ENCODE assay signal across 14 mouse cellular contexts in the genomic region with DNA sequence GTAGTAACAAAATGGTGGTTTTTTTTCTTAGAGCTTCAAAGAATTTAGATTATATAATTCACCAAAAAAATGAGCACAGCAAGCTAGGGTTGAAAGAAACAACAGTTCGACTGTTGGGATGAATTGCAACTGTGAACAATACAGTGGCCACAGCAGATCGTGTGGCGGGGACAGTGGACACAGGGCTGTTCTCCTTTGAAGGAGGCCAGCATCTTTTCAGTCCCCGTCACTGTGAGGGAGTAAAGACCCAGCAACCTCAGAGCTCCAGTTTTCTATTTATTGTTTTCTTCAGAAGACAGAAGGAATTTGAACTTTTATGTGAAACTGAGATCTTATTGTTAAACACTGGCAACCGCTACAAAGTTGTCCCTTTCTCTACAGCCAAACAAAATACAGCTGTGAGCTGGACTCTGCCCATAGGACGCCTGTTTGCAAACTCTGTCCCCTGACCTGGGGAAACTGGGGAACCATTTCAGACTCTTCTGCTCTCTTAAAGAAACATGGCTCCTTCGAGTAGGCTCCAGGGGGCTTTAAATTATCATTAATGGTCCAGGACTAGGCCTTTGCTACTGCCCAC.
A peak's percentile ranks its signal among the peaks of the same experiment; 100 is the strongest.
DNase-seq lines count a peak whose midpoint lies in the region; ATAC-seq and TF ChIP-seq lines count a peak whose summit lies in the region.
"Had no signal": no experiment of that assay in that cellular context is flagged by ENCODE, and none has a peak within 500 bp of the region (broad histone marks: within the 10 kb centered on the region; RNA-seq: fewer than 3 reads in every experiment).

No protein-coding gene starts in this region.

- DNase-seq in heart, adult 9 months (ENCODE audit: low spot score in 2 of 2), result peak; percentile 38 to 47
- no peak for DNase-seq in heart, adult 11 months
- peak; percentile 33 for DNase-seq in lung, postnatal 0 days (ENCODE audit: low spot score)
- DNase-seq in lung, postnatal 14 days, result no peak
- DNase-seq in heart, postnatal 10 days, result peak; percentile 46 to 55
- DNase-seq in cerebellum, postnatal 25 days, result no peak
- DNase-seq: cerebellum, postnatal 14 days; gastrocnemius, postnatal 10 days; layer of hippocampus, postnatal 36 days had no signal

- H3K4me3 ChIP-seq in lung, postnatal 0 days (ENCODE audit: low read depth, low read length), result no peak overlapping the region
- no peak overlapping the region for H3K4me3 ChIP-seq in stomach, embryonic 15.5 days (replicated peaks)
- H3K4me3 ChIP-seq: embryonic facial prominence, embryonic 12.5 days; midbrain, embryonic 15.5 days had no signal

- no peaks in the 10 kb centered on the region for H3K4me1 ChIP-seq in lung, postnatal 0 days (ENCODE audit: insufficient read depth, low read depth, low read length)
- no peaks in the 10 kb centered on the region; the same call in 1 of the 2 replicates for H3K4me1 ChIP-seq in stomach, embryonic 15.5 days
- H3K4me1 ChIP-seq: midbrain, embryonic 15.5 days had no signal

- 39% methylated on average over 7 of the region's 7 CpGs for WGBS in lung, postnatal 0 days
- WGBS in stomach, embryonic 15.5 days, result 35% methylated on average over 7 of the region's 7 CpGs

- no peak for TF ChIP-seq CTCF in lung, postnatal 0 days (IDR thresholded peaks at IDR 0.05)

- ATAC-seq in lung, postnatal 0 days, result 0 out of 2 replicates have a peak, but pooled peaks have one; percentile 5
- ATAC-seq in stomach, embryonic 15.5 days (ENCODE audit: insufficient read depth, low FRiP score, low read depth), result no peak
- no peak for ATAC-seq in activated CD4-positive, CD25-positive, alpha-beta regulatory T cell, adult 4 months
- ATAC-seq: midbrain, embryonic 15.5 days had no signal

- no peaks in the 10 kb centered on the region for H3K9me3 ChIP-seq in lung, postnatal 0 days (ENCODE audit: low read length)
- H3K9me3 ChIP-seq in stomach, embryonic 15.5 days, result no peaks in the 10 kb centered on the region
- H3K9me3 ChIP-seq: embryonic facial prominence, embryonic 12.5 days; midbrain, embryonic 15.5 days had no signal

- intact Hi-C loops in heart, postnatal 10 days (cut with DNase I), result no loop called here

- no peak overlapping the region for H3K9ac ChIP-seq in lung, postnatal 0 days (replicated peaks; ENCODE audit: low read depth)
- H3K9ac ChIP-seq in stomach, embryonic 15.5 days, result no peak overlapping the region
- H3K9ac ChIP-seq: embryonic facial prominence, embryonic 12.5 days; midbrain, embryonic 15.5 days had no signal

- 0 out of 2 replicates have a peak overlapping the region, but pooled peaks have one; percentile 33 for H3K27ac ChIP-seq in lung, postnatal 0 days (ENCODE audit: low read length)
- peak overlapping the region; percentile 41; the same call in 1 of the 2 replicates for H3K27ac ChIP-seq in stomach, embryonic 15.5 days
- H3K27ac ChIP-seq: embryonic facial prominence, embryonic 12.5 days; midbrain, embryonic 15.5 days had no signal

- no peak overlapping the region for H3K4me2 ChIP-seq in lung, postnatal 0 days (replicated peaks; ENCODE audit: low read depth, low read length)
- H3K4me2 ChIP-seq in stomach, embryonic 15.5 days, result no peak overlapping the region
- H3K4me2 ChIP-seq: embryonic facial prominence, embryonic 12.5 days; liver, embryonic 11.5 days; midbrain, embryonic 15.5 days had no signal

- no peaks in the 10 kb centered on the region for H3K36me3 ChIP-seq in lung, postnatal 0 days (ENCODE audit: insufficient read depth, low read length)
- H3K36me3 ChIP-seq in stomach, embryonic 15.5 days, result no peaks in the 10 kb centered on the region
- H3K36me3 ChIP-seq: embryonic facial prominence, embryonic 12.5 days; midbrain, embryonic 15.5 days had no signal

- H3K27me3 ChIP-seq in lung, postnatal 0 days (replicated peaks; ENCODE audit: insufficient read depth, low read length), result no peaks in the 10 kb centered on the region
- H3K27me3 ChIP-seq in stomach, embryonic 15.5 days (replicated peaks), result no peaks in the 10 kb centered on the region
- H3K27me3 ChIP-seq: embryonic facial prominence, embryonic 12.5 days; midbrain, embryonic 15.5 days had no signal

- no peak for TF ChIP-seq EP300 in lung, postnatal 0 days (IDR thresholded peaks at IDR 0.05)

Comparison
In these comparisons a context has a peak if more than half of its experiments do, and no peak if none do; other contexts are left out.
1. DNase-seq: peak in heart, adult 9 months (2 of 2), lung, postnatal 0 days (single experiment) and heart, postnatal 10 days (2 of 2); none in heart, adult 11 months (single experiment), lung, postnatal 14 days (single experiment) and cerebellum, postnatal 25 days (0 of 2).